Mouse (Mus musculus) spleen, adult 2 months (tissue): ENCODE data around the gene Col1a1. TPM values are rescaled to one million over a fixed set of nuclear protein-coding genes. Genes with fewer than 3 reads are reported as not detected.

ENCODE experiments used
- DNase-seq, 2 experiments: peaks; one replicate each; pipeline versions ENCODE4 v3.0.0 to v3.0.0-alpha.2; 2012 to 2021; ENCODE audit warnings: low spot score in 2 of 2, low read depth in 1 of 2
- H3K27ac ChIP-seq: fragments of 200-500 bp; 2 replicates; pipeline ENCODE4 v1.5.1; 2012; ENCODE audit warnings: low read length, inconsistent platforms; ENCODE audit not compliant: insufficient read depth
- H3K27me3 ChIP-seq: fragments of 200-500 bp; 2 replicates; pipeline ENCODE4 v1.6.1; 2012; ENCODE audit warnings: mild to moderate bottlenecking, moderate library complexity, low read length, inconsistent platforms; ENCODE audit not compliant: control insufficient read depth, insufficient read depth
- H3K36me3 ChIP-seq: fragments of 200-500 bp; 2 replicates; pipeline ENCODE4 v1.6.1; 2012; ENCODE audit warnings: mild to moderate bottlenecking, low read length, inconsistent platforms; ENCODE audit not compliant: control insufficient read depth, insufficient read depth
- H3K4me1 ChIP-seq: fragments of 200-500 bp; 2 replicates; pipeline ENCODE4 v1.6.1; 2011; ENCODE audit warnings: inconsistent platforms; ENCODE audit not compliant: control insufficient read depth, insufficient read depth, insufficient read length
- H3K4me3 ChIP-seq: fragments of 200-500 bp; 2 replicates; pipeline ENCODE4 v1.5.1; 2011; ENCODE audit warnings: mild to moderate bottlenecking, inconsistent platforms; ENCODE audit not compliant: insufficient read depth, insufficient read length; ENCODE audit errors: extremely low read depth
- CTCF ChIP-seq: fragments of 200-500 bp; IDR thresholded peaks from 2 replicates; pipeline ENCODE4 v1.5.1; 2011; ENCODE audit warnings: mild to moderate bottlenecking, inconsistent platforms; ENCODE audit not compliant: insufficient read depth, insufficient read length, insufficient replicate concordance; ENCODE audit errors: extremely low read depth
- POLR2A ChIP-seq: fragments of 200-500 bp; IDR thresholded peaks from 2 replicates; pipeline ENCODE4 v1.6.1; 2011; ENCODE audit warnings: low read depth, low read length, inconsistent platforms
- WGBS: fragments of 180-500 bp; shearing (Covaris S2); methylation state at CpG from one replicate; pipeline ENCODE4 v1.1.7; 2018; 5-methylcytosine and 5-hydroxymethylcytosine counted together
- polyA plus RNA-seq: library from polyadenylated mRNA; depleted of rRNA; stranded (reverse); fragments of >200 nt; gene quantifications from 2 replicates; pipeline ENCODE4 v1.2.3, GENCODE M21; 2012; rRNA removed

Gene Col1a1
- polyA plus RNA-seq, 1 experiment, result 24.2 TPM

DNA sequence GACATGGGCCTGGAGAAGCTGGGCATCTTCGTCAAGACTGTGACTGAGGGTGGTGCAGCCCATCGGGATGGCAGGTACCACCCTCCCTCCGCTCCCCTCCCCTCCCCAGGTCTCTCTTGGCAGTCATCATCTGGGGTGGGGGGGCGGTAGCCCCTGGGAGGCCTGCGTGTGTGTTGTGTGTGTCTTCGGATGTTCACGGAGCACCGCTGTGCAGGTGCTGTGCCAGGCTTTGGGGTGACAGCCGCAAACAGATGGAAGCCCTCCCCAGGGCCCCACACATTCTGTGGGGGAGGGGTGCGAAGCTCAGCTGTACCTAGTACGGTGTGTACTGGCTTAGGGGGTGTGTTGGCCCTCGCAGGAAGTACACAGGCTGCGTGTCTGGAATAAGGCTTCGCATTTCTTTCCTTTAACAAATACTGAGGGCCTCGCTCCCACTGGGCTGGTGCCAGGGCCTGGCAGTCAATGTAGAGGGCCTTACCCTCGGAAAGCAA is 62.1 kb downstream of the Col1a1 start:
- H3K4me3 ChIP-seq, result peak overlapping the region; percentile 7; the same call in 1 of the 2 replicates
- H3K4me1 ChIP-seq, result peaks cover 41% of the 10 kb centered on the region; the same call in 1 of the 2 replicates
- no peaks in the 10 kb centered on the region for H3K27me3 ChIP-seq
- no peak for TF ChIP-seq CTCF
- TF ChIP-seq POLR2A, result no peak
- peak overlapping the region; percentile 39 for H3K27ac ChIP-seq
- peaks cover 19% of the 10 kb centered on the region for H3K36me3 ChIP-seq
- peak in 1 of 2 experiments; percentile 47 for DNase-seq
- WGBS, result 23% methylated on average over 16 of the region's 16 CpGs

DNA sequence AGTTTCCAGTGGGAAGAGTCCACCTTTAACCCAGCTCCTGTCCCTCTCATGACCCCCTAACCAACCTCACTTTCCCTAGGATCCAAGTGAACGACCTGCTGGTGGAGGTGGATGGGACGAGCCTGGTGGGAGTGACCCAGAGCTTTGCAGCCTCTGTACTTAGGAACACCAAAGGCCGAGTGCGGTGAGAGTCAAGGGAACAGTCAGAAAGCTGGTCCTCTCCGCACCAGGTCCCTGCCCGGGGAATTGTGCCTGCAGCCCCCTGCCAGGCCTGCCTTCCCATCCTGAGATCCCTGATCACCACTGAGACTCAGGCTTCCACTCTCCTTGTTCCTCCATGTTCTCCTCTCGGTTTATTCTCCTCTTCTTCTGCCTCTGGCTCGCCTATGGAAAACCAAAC is 64.1 kb downstream of the Col1a1 start:
- 63% methylated on average over 8 of the region's 8 CpGs for WGBS
- Histone ChIP-seq H3K27ac (peak overlapping the region; percentile 61), H3K4me3 (no peak overlapping the region), H3K27me3 (no peaks in the 10 kb centered on the region), H3K4me1 (peaks cover 27% of the 10 kb centered on the region; the same call in 1 of the 2 replicates), H3K36me3 (peaks cover 22% of the 10 kb centered on the region)
- no peak for DNase-seq
- TF ChIP-seq CTCF, result no peak
- no peak for TF ChIP-seq POLR2A

DNA sequence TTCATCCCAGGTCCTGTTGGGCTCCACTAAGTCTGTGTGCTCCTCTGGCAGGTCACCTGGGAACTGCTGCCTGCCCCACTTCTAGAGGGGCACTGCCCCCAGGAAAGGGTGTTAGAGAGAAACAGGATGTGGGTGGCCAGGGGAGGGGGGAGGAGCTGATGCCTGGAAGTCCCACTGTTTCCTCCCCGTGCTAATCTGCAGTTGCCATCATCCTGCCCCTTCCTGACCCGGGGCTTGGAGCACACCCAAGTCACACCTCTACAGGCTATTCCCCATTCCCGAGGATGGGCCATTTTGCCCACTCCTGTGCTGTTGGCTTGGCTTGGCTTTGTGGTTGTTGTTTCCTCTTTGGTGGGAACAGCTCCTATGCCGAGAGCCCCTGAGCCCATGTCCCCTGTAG is 64.5 kb downstream of the Col1a1 start:
- 1% methylated on average over 4 of the region's 4 CpGs for WGBS

DNA sequence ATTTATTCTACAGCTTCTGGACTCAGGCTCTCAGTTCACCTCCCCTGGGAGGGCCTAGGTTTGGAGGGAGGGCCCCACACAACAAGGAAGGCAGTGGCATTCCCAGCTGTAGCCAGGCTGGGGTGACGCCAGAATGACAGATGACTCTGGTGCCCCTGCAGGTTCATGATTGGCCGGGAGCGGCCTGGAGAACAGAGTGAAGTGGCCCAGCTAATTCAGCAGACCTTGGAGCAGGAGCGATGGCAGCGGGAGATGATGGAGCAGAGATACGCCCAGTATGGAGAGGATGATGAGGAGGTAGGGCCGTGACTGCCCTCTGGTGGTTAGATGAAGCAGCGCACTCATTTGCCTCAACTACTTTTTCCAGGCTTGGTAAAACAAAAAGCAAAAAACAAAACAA is 65.0 kb downstream of the Col1a1 start:
- WGBS, result 5% methylated on average over 8 of the region's 8 CpGs
- TF ChIP-seq CTCF (peak; percentile 77; the same call in 1 of the 2 replicates), POLR2A (no peak)
- peak in 1 of 2 experiments; percentile 55 for DNase-seq
- Histone ChIP-seq H3K36me3 (peaks cover 27% of the 10 kb centered on the region), H3K27ac (peak overlapping the region; percentile 40; the same call in 1 of the 2 replicates), H3K4me3 (no peak overlapping the region), H3K4me1 (peaks cover 25% of the 10 kb centered on the region; the same call in 1 of the 2 replicates), H3K27me3 (no peaks in the 10 kb centered on the region)

More for the DNA sequence above, 64.5 kb downstream of the Col1a1 start:
- TF ChIP-seq POLR2A (no peak), CTCF (no peak)
- H3K27ac ChIP-seq, result peak overlapping the region; percentile 61
- H3K4me3 ChIP-seq, result no peak overlapping the region; the same call in 1 of the 2 replicates
- peaks cover 26% of the 10 kb centered on the region for H3K36me3 ChIP-seq
- DNase-seq, result peak in 1 of 2 experiments; percentile 54
- peaks cover 25% of the 10 kb centered on the region; the same call in 1 of the 2 replicates for H3K4me1 ChIP-seq
- no peaks in the 10 kb centered on the region for H3K27me3 ChIP-seq

DNA sequence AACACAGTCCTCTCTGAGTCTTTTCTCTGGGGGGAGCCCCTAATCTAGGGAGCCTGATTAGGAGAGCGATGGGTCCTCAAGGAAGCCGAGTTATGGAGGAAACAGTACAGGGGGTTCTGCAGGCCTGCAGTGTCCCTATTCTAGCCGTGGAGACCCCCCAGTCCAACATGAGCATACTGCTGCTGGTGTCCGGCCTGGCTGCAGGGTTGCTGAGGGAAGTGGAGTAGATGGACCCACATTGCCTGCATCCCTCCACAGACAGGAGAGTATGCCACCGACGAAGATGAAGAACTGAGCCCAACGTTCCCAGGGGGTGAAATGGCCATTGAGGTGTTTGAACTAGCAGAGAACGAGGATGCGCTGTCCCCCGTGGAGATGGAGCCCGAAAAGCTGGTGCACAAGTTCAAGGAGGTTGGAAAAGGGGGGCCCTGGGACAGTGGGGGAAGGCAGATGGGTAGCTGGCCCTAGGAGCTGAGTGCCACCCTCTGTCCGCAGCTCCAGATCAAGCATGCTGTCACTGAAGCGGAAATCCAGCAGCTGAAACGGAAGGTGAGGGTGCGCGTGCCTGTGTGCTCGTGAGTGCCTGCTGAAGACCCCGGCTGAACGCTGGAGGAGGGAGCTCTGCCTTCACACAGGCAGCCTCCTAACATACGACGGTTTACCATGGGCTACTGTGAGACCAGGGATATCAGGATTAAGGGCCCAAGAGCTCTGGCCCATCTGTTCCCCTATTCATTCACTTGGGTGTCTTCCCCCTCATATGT is 65.7 kb downstream of the Col1a1 start:
- Histone ChIP-seq H3K4me3 (no peak overlapping the region), H3K27me3 (no peaks in the 10 kb centered on the region), H3K36me3 (peaks cover 26% of the 10 kb centered on the region), H3K27ac (no peak overlapping the region), H3K4me1 (peaks cover 26% of the 10 kb centered on the region; the same call in 1 of the 2 replicates)
- 84% methylated on average over 21 of the region's 21 CpGs for WGBS
- TF ChIP-seq CTCF (no peak), POLR2A (no peak)
- no peak for DNase-seq

Other genes with a start within 250 kb of the Col1a1 start
- gene Gm11541, start 231.7 kb upstream of the Col1a1 start, polyA plus RNA-seq, result not detected in 2 replicates
- gene Cdc34b, start 194.4 kb upstream of the Col1a1 start, polyA plus RNA-seq, result not detected in 2 replicates
- gene Tmem92, start 153.5 kb upstream of the Col1a1 start, polyA plus RNA-seq, result not detected in 2 replicates
- gene Hils1, start 31.4 kb downstream of the Col1a1 start, polyA plus RNA-seq, result not detected in 2 replicates
- gene Sgca, start 40.1 kb downstream of the Col1a1 start, polyA plus RNA-seq, result 0.85 and 1.5 TPM in 2 replicates
- gene Ppp1r9b, start 54.8 kb downstream of the Col1a1 start, polyA plus RNA-seq, result 51.9 and 54.5 TPM in 2 replicates
- gene Samd14, start 73.7 kb downstream of the Col1a1 start, polyA plus RNA-seq, result 19.3 and 23.7 TPM in 2 replicates
- 12.6 and 13.8 TPM in 2 replicates for gene Pdk2, start 105.1 kb downstream of the Col1a1 start, polyA plus RNA-seq
- 12.7 and 13.9 TPM in 2 replicates for gene Itga3, start 140.6 kb downstream of the Col1a1 start, polyA plus RNA-seq
- not detected in 2 replicates for gene Dlx3, start 183.9 kb downstream of the Col1a1 start, polyA plus RNA-seq
- gene Dlx4, start 210.0 kb downstream of the Col1a1 start, polyA plus RNA-seq, result not detected in 2 replicates